Mouse (Mus musculus) C2C12 (cell line): ENCODE measurements around the gene Commd1.

Experiments
- CEBPB ChIP-seq: IDR thresholded peaks from one replicate; pipeline ENCODE4 v1.6.1; 2011; ENCODE audit warnings: low read depth, mild to moderate bottlenecking, control low read depth, moderate library complexity
- CTCF ChIP-seq: IDR thresholded peaks from one replicate; pipeline ENCODE4 v1.5.1; 2011; ENCODE audit not compliant: control insufficient read depth, insufficient read depth, insufficient read length
- FOSL1 ChIP-seq: IDR thresholded peaks from one replicate; pipeline ENCODE4 v1.8.0; 2011; ENCODE audit warnings: mild to moderate bottlenecking, low read length; ENCODE audit not compliant: poor library complexity, insufficient read depth, severe bottlenecking

GRCm38 (mm10) chr11:22863581-22863980, 118.6 kb downstream of the Commd1 start:
- no peak for TF ChIP-seq FOSL1
- no peak for TF ChIP-seq CTCF
- no peak for TF ChIP-seq CEBPB
